Mouse (Mus musculus) cerebellum, adult (tissue): ENCODE measurements at regions not wholly inside any gene's neighbourhood (a gene's known extent, or its start where the extent isn't known, plus 50 kb on each side); places are given as distances from the start of the nearest gene placed in this dataset.
A peak's percentile ranks its signal among the peaks of the same experiment; 100 is the strongest.

Source experiments
- ATAC-seq: cut with Nextera tagmentation; 2 replicates; pipeline ENCODE4 v1.9.2; 2017; ENCODE audit warnings: mild to moderate bottlenecking, moderate library complexity, mixed read lengths; ENCODE audit not compliant: insufficient number of reproducible peaks, low FRiP score, low TSS enrichment

DNA sequence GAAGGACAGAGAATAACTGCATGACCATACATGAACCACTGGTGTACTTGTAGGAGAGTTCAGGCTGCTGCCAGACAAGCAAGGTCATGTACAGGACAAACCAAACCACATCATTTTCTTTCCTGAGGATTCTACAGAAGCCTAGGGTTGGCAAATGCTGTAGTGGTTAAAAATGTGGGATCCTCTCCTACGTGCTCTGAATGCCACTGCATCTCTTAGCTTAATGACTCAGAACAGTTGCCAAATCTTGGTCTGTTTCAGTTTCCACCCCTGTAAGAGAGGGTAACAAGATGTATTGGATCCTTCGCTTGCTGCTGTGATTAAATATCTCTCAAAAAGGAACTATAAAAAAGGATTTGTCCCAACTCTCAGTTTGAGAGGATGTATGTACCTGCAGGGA lies 938.1 kb downstream of the 4930444P10Rik start:
- no peak for ATAC-seq

DNA sequence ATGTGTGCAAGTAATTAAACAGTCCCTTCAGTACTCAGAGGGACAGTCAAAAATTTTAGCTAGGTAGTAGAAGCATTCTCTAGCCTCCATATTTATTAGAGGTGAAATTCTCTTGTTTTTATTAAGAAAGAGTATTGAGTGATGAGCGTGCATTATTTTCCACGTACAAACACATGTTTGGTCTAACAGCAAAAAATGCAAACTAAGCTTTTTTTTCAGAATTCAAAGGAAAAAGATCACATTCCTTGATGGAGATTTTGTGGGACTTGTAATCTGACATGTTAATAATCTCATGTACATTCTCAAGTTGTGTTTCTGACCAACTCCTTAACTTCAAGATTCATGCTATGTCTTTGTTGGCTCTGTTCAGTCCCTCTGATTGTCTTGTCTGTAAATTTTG lies 939.2 kb downstream of the 4930444P10Rik start:
- no peak for ATAC-seq

DNA sequence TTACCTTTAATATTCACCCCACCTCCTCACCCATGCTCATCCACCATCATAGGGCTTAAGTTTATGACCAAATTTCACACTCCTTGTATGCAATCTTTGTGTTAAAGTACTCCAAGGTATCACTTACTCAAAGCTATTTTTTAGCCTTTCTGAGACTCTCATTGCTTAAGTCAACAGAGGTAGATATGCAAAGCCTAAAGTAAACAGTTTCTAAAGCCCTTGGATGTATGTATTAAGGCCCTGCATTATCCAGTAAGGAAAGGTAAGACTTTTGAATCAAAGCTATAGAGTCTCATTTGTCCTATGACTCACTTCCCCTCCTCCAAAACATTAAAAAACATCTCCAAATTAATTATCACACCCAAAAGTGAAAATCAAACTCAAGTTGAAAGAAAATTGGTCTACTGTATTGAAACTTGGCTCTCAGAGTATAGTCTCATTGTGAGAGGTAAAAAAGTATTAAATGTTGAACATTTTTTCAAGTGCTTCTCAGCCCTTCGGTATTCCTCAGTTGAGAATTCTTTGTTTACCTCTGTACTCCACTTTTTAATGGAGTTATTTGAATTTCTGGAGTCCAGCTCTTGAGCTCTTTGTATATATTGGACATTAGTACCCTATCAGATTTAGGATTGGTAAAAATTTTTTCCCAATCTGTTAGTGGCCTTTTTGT lies 949.1 kb downstream of the 4930444P10Rik start:
- no peak for ATAC-seq

DNA sequence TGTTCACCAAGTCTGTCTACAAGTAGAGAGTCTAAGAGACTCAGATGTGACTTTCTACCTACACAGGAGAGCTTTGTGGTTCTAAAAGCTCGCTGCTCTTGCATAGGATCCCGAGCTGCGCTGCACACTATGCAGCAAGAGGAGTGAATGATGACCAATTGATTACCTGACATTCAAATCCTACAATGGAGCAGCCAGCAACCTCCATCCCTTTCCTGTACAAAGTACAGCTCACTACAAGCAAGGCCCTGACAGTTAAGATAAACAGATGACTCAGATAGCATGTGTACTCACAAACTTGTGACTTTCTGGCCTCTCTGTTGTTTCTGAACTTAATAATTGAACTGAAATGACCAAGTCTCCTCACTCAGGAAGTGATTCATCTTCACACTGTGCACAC lies 974.7 kb downstream of the 4930444P10Rik start:
- ATAC-seq = no peak

DNA sequence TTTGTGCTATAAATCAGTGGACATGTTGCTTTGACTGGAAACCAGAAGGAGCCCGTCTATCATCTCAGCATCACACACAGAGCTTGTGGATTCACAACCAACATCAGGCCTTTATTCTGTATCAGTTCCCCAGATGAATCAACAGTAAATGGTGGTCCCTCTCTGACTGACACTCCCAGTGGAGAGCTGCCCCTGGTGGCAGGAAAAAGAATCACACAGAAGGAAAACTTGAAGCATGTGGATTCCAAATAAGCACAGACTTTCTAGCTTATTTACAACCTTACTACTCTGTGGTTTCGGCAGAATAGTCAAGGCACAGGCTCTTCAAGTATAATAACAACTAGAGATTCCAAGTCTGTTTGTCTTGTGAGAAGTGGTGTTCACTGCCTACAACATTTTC lies 981.7 kb downstream of the 4930444P10Rik start:
- ATAC-seq = no peak

DNA sequence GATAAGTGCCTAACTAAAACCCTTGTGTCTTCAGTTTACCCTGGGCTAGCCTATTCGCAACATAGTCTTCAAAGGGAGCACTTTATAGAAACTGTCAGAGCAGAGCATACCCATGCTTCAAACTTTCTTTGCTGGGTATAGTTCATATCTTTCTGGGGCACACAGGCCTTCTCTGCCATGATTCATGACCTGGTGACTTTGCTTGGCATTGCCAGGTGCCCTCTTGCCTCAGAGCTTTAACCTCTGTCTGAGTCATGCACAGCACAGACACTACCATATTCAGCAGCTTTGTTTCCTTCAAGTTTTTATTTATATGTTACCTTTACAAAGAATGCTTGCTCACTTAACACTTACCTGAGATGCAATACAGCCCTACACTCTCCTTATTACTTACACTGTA lies 1022.8 kb downstream of the 4930444P10Rik start:
- no peak for ATAC-seq

DNA sequence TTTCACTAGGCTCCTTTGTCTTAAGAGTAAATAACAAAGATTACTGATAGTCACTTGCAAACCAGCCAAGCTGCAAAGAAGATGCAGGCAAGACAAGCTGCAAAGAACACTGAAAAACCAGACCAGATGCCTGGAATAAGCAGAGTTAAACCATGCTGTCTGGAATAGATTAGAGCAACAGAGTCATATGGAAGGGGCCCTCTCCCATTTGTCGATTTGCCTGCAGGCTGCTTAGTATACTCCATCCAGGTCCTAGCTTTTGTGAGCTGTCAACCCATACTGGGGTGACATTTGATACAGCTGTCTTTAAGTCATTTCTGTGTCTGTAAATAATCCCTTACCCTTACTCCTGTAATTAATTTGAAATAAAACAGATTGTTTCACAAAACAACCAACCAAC lies 1059.1 kb downstream of the 4930444P10Rik start:
- ATAC-seq = no peak

DNA sequence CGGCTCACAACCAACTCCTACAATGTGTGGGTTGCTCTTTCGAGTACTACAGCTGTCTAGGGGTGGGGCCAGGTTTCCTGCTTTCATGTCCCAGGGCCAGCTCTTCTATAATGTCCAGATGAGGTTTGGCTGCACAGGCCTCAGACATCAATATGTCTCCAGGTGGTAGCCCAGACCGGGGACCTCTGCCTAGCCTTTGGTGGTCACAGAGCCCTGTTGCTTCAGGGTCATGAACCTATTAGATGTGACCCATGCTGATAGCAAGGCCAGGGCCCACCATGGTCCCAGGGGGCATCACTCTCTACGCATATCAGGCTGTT lies 1074.7 kb downstream of the 4930444P10Rik start:
- no peak for ATAC-seq

DNA sequence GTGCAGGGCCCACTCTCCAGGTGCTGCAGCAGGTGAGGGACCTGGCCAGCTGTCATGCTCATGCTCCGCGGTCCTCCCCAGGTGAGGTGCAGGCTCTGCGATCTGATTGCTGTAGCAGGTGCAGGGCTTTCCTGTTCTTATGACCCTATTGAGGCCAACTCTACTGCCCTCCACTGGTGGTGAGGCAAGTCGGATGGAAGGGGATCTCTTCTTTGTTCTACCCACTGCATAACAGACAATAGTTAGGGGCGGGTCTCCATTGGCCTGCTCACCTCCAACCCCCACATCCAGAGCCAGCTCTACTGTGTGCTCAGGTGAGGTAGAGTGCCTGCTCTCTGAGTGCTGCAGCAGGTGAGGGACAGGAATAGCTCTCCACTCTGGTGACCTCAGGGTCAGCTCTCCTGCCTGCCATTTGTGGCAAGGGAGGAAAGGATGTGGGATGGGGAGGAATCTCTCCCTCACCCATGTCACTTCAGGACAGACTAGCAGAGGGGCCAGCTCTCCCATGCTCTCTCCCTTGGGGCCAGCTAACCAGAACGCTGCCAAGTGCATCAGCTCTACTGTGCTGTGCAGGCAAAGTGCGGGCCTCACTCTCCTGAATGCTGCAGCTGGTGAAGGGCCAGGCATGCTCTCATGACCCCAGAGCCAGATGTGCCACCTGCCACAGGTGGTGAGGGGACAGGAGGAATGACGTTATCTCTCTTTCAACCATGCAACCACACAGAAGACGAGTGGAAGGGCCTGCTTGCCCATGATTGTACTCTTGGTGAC lies 1075.3 kb downstream of the 4930444P10Rik start:
- ATAC-seq = no peak; the same call in 1 of the 2 replicates

DNA sequence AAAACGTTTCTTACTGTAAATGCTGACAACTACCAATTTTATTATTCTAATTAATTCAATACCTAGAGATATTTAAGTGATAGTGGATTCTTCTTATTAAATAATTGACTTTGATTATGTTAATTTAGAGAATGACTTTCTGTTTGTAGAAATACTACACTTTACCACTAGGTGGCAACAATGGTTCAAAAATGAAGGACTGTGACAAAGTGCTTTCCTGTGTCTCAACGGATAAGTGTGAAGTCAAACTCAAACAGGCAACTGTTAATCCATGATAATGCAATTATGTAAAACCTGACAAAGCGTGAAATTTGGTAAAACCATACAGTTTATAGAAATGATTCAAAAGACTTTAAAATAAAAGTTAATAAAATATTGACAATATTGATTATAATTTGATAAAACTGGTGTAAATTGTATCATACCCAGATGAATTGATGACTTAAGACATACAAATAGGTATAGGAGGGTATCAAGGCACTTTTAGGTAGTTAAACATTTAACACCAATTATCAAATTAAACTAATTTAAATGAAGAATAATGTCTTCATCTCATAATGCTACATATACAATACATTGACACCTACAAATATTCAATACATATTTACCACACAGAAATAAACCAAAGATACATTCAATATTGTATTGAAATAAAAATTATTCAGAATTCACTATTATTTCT lies 1085.3 kb downstream of the 4930444P10Rik start:
- ATAC-seq = peak; percentile 52; the same call in 1 of the 2 replicates

DNA sequence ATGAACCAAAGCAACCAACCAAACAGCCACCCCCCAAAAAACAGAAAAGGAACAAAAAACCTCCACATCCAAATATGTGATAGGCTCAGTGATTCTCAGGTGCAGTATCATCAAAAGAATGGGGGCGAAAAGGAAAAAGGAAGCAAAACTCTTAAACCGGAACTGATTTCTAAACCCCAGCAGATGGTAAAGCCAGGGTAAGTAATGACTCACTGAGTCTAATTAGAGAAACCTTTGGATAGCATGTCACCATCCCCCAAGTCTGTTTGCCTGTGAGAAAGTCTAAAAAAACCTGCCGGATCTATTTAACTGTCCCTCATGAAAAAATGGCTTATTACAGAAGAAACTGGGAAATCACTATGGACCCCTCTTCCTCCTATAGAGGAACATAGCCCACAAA lies 1097.8 kb downstream of the 4930444P10Rik start:
- no peak for ATAC-seq

DNA sequence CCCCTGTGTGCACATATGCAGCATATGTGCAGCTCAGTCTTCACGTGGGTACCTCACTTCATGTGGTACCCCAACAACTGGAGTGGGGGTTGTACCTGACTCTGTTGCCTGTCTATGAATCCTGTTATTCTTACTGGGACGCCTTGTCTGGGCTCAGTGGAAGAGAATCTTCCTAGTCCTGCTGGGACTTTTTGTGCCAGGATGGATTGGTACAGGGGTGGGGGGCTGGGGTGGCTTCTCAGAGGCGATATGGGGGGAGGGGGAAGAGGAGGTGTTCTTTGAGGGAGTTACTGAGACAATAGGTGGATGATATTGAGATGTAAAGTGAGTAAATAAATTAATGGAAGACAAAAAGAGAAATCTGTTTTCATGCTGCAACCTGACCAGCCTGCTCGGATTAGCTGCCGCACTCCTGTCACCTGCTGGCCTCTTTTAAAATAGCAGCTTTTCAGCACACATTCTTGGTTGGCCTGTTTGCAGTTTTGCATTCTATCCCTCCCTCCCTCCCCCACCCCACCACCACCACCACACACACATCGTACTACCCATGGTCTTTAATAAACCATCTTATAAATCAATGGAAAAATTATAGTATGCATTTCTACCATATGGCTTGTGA lies 1112.9 kb downstream of the 4930444P10Rik start:
- ATAC-seq = no peak
